Mouse (Mus musculus): Measurements from ENCODE around the gene Tex13c2. TPM values are rescaled to one million over a fixed set of nuclear protein-coding genes. Genes with fewer than 3 reads are reported as not detected.

Tex13c2 gene
- polyA plus RNA-seq (2015; fragmentation: Nextera tagmentation; extraction: Ambion mirVana), result 0.06 TPM in 1 of 2 replicates, not detected in the other

- no peak for DNase-seq (ENCODE audit: low spot score)
These were observed at the start of gene Tex13c2 for GRCm38 (mm10) chrX:42489446-42489845. TSS of gene Tex13c2 (plus strand) at chrX:42489691.

GRCm38 (mm10) chrX:42450305-42450704, 39.2 kb upstream of the Tex13c2 start:
- DNase-seq (ENCODE audit: low spot score), result no peak

GRCm38 (mm10) chrX:42453001-42453400, 36.5 kb upstream of the Tex13c2 start:
- DNase-seq (ENCODE audit: low spot score), result peak; percentile 12

GRCm38 (mm10) chrX:42454533-42454932, 35.0 kb upstream of the Tex13c2 start:
- DNase-seq (ENCODE audit: low spot score), result peak; percentile 64

GRCm38 (mm10) chrX:42490336-42490735, 845 bp downstream of the Tex13c2 start:
- no peak for DNase-seq (ENCODE audit: low spot score)

GRCm38 (mm10) chrX:42500538-42500937, 11.0 kb downstream of the Tex13c2 start:
- peak; percentile 20 for DNase-seq (ENCODE audit: low spot score)

GRCm38 (mm10) chrX:42502291-42503043, 13.0 kb downstream of the Tex13c2 start, which contains the start of gene Sh2d1a:
TSS of gene Sh2d1a (plus strand) at chrX:42502453.
- DNase-seq (ENCODE audit: low spot score), result peak; percentile 76

- peak; percentile 37 for DNase-seq (ENCODE audit: low spot score)
These were observed 21.6 kb downstream of the Tex13c2 start for GRCm38 (mm10) chrX:42511105-42511504.

- DNase-seq (ENCODE audit: low spot score), result peak; percentile 38
These were observed 23.1 kb downstream of the Tex13c2 start for GRCm38 (mm10) chrX:42512567-42512966.

- no peak for DNase-seq (ENCODE audit: low spot score)
These were observed 33.4 kb downstream of the Tex13c2 start for GRCm38 (mm10) chrX:42522868-42523267.

GRCm38 (mm10) chrX:42530703-42531102, 41.2 kb downstream of the Tex13c2 start:
- DNase-seq (ENCODE audit: low spot score), result no peak

GRCm38 (mm10) chrX:42540030-42540755, 50.7 kb downstream of the Tex13c2 start:
- DNase-seq (ENCODE audit: low spot score), result peak; percentile 23

- peak; percentile 82 for DNase-seq (ENCODE audit: low spot score)
These were observed 51.2 kb downstream of the Tex13c2 start for GRCm38 (mm10) chrX:42540756-42541053.

Other genes starting within 250 kb of the Tex13c2 start
- 401 and 414 TPM in 2 replicates for gene Sh2d1a, start 12.8 kb downstream of the Tex13c2 start, polyA plus RNA-seq (2015; fragmentation: Nextera tagmentation; extraction: Ambion mirVana)